8 mouse cellular contexts compared by ENCODE assay signal in the genomic region with DNA sequence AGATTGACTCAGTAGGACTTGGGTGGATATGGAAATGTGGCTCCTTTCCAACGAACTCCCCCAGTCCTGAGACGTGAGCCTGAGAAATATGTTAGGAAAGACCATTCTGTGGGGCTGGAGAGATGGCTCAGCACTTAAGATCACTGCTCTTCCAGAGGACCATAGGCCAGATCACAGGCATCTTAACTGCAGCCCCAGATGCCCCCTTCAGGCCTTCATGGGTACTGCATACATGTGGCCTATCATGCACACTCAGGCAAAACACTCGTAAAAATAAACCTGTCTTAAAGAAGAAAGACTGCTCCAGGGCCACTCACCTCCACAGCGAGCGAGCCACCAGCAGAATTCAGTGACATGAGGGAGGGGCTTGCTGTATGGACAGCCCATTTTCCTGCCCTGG.
DNase-seq lines count a peak whose midpoint lies in the region; ATAC-seq and TF ChIP-seq lines count a peak whose summit lies in the region.

No protein-coding gene starts in this region.

- no peak overlapping the region for H3K4me2 ChIP-seq in forebrain, embryonic 16.5 days (ENCODE audit: low read length)
- H3K4me2 ChIP-seq in limb, embryonic 11.5 days (ENCODE audit: low read depth, severe bottlenecking): no peak overlapping the region

- 80% methylated on average over 5 of the region's 5 CpGs for WGBS in forebrain, embryonic 16.5 days
- WGBS in limb, embryonic 11.5 days: 91% methylated on average over 5 of the region's 5 CpGs

- in situ Hi-C loops in ES-E14 (cut with MboI; ENCODE audit: low sequenced_read_pairs in 2 of 2, unreplicated experiment in 2 of 2): no loop called here

- H3K27me3 ChIP-seq in forebrain, embryonic 16.5 days (replicated peaks; ENCODE audit: control insufficient read depth, insufficient read depth, low read length): no peaks in the 10 kb centered on the region
- H3K27me3 ChIP-seq in limb, embryonic 11.5 days (ENCODE audit: control insufficient read depth, insufficient read depth, low read length): no peaks in the 10 kb centered on the region

- H3K4me3 ChIP-seq in ES-E14 (ENCODE audit: insufficient read depth in 1 of 2, low read depth in 1 of 2, low read length in 2 of 2, poor library complexity in 1 of 2, severe bottlenecking in 1 of 2): no peak overlapping the region
- no peak overlapping the region for H3K4me3 ChIP-seq in forebrain, embryonic 16.5 days (replicated peaks; ENCODE audit: low read length)
- no peak overlapping the region for H3K4me3 ChIP-seq in limb, embryonic 11.5 days (ENCODE audit: low read depth, low read length)

- H3K36me3 ChIP-seq in ES-E14 (ENCODE audit: control insufficient read depth, insufficient read depth, low read length, poor library complexity, severe bottlenecking): peaks cover 24% of the 10 kb centered on the region
- H3K36me3 ChIP-seq in forebrain, embryonic 16.5 days (ENCODE audit: control insufficient read depth, insufficient read depth): peaks cover 5% of the 10 kb centered on the region
- peaks cover 7% of the 10 kb centered on the region for H3K36me3 ChIP-seq in limb, embryonic 11.5 days (ENCODE audit: control insufficient read depth, insufficient read depth, low read length)

- ATAC-seq in forebrain, embryonic 16.5 days: peak; percentile 29; the same call in 1 of the 2 replicates
- ATAC-seq in limb, embryonic 11.5 days (ENCODE audit: insufficient number of reproducible peaks, low FRiP score, low TSS enrichment, low read depth): no peak

- H3K9me3 ChIP-seq in ES-E14 (ENCODE audit: control insufficient read depth, insufficient read depth, low read depth, low read length): no peaks in the 10 kb centered on the region
- H3K9me3 ChIP-seq in forebrain, embryonic 16.5 days (ENCODE audit: control insufficient read depth, low read length): no peaks in the 10 kb centered on the region
- no peaks in the 10 kb centered on the region for H3K9me3 ChIP-seq in limb, embryonic 11.5 days (ENCODE audit: control insufficient read depth, low read length)

- DNase-seq in 3134 (ENCODE audit: extremely low read depth, insufficient read length, low spot score) (peak; percentile 35), ES-E14 (ENCODE audit: low read depth, low spot score) (peak; percentile 47)
- DNase-seq in cerebellum, adult 11-12 months: peak; percentile 65
- peak; percentile 64 for DNase-seq in kidney, adult 11 months
- peak; percentile 59 for DNase-seq in limb, embryonic 11.5 days (ENCODE audit: low spot score)
- peak; percentile 34 to 47 for DNase-seq in natural killer cell, adult 2 months (ENCODE audit: low spot score in 2 of 2)
- DNase-seq in thymus, postnatal 14 days: peak; percentile 64

- no peak overlapping the region for H3K9ac ChIP-seq in ES-E14 (ENCODE audit: insufficient read depth, low read depth, low read length, poor library complexity, severe bottlenecking)
- H3K9ac ChIP-seq in forebrain, embryonic 16.5 days (replicated peaks; ENCODE audit: low read depth, low read length): no peak overlapping the region
- H3K9ac ChIP-seq in limb, embryonic 11.5 days (ENCODE audit: low read length): no peak overlapping the region

- H3K4me1 ChIP-seq in ES-E14 (ENCODE audit: control insufficient read depth in 2 of 2, insufficient read depth in 2 of 2, low read length in 2 of 2, poor library complexity in 1 of 2): peaks cover 0 to 2% of the 10 kb centered on the region in 2 experiments; a peak in 1 of 4 replicates
- H3K4me1 ChIP-seq in forebrain, embryonic 16.5 days (replicated peaks; ENCODE audit: control insufficient read depth, insufficient read depth, low read length): no peaks in the 10 kb centered on the region
- no peaks in the 10 kb centered on the region for H3K4me1 ChIP-seq in limb, embryonic 11.5 days (ENCODE audit: control insufficient read depth, insufficient read depth, low read length)

- no peak overlapping the region for H3K27ac ChIP-seq in ES-E14 (ENCODE audit: insufficient read depth, low read depth, low read length, poor library complexity, severe bottlenecking)
- H3K27ac ChIP-seq in forebrain, embryonic 16.5 days (ENCODE audit: low read length): no peak overlapping the region
- no peak overlapping the region for H3K27ac ChIP-seq in limb, embryonic 11.5 days (replicated peaks; ENCODE audit: low read depth, low read length)

TF ChIP-seq in ES-E14, 5 proteins besides CTCF, POLR2A, EP300 and RAD21:
- TF ChIP-seq ZNF384 (IDR thresholded peaks at IDR 0.05; ENCODE audit: low read depth, low read length) (no peak), MAFK (IDR thresholded peaks at IDR 0.05; ENCODE audit: insufficient read depth, low read depth, low read length) (no peak), ZC3H11A (IDR thresholded peaks at IDR 0.05; ENCODE audit: borderline replicate concordance, low read depth, low read length) (no peak)
